Mouse (Mus musculus) liver, embryonic 13.5 days (tissue): Measurements from ENCODE around the gene Rnf166. TPM values are rescaled to one million over a fixed set of nuclear protein-coding genes. Genes with fewer than 3 reads are reported as not detected.

ENCODE experiments used
- ATAC-seq: fragments of 200-750 bp; cut with Nextera tagmentation; 2 replicates; pipeline ENCODE4 v1.8.0; 2017; ENCODE audit warnings: low read depth, mild to moderate bottlenecking, moderate number of reproducible peaks, moderate library complexity
- DNase-seq: peaks from one replicate; pipeline ENCODE4 v3.0.0; 2022
- H3K27ac ChIP-seq: fragments of 300-500 bp; sonication (generic); 2 replicates; pipeline ENCODE4 v1.5.1; 2015; ENCODE audit warnings: moderate library complexity, mild to moderate bottlenecking, inconsistent platforms
- H3K27me3 ChIP-seq: fragments of 300-500 bp; sonication (generic); 2 replicates; pipeline ENCODE4 v1.6.1; 2015; ENCODE audit warnings: mild to moderate bottlenecking, inconsistent platforms
- H3K36me3 ChIP-seq: fragments of 300-500 bp; sonication (generic); 2 replicates; pipeline ENCODE4 v1.6.1; 2015; ENCODE audit warnings: mild to moderate bottlenecking, inconsistent platforms
- H3K4me1 ChIP-seq: fragments of 300-500 bp; sonication (generic); replicated peaks from 2 replicates; pipeline ENCODE4 v1.6.1; 2015; ENCODE audit warnings: inconsistent platforms
- H3K4me2 ChIP-seq: fragments of 300-500 bp; sonication (generic); 2 replicates; pipeline ENCODE4 v1.6.1; 2015; ENCODE audit warnings: inconsistent platforms, mild to moderate bottlenecking, moderate library complexity
- H3K4me3 ChIP-seq: fragments of 300-500 bp; sonication (generic); replicated peaks from 2 replicates; pipeline ENCODE4 v1.5.1; 2015; ENCODE audit warnings: mild to moderate bottlenecking, inconsistent platforms
- H3K9ac ChIP-seq: fragments of 300-500 bp; sonication (generic); 2 replicates; pipeline ENCODE4 v1.6.1; 2015; ENCODE audit warnings: mild to moderate bottlenecking, inconsistent platforms
- H3K9me3 ChIP-seq: fragments of 300-500 bp; sonication (generic); replicated peaks from 2 replicates; pipeline ENCODE4 v1.6.1; 2016; ENCODE audit warnings: inconsistent platforms
- WGBS: fragments of 180-500 bp; shearing (Covaris S2); methylation state at CpG from one replicate; pipeline ENCODE4 v1.1.7; 2015; ENCODE audit not compliant: insufficient replicate concordance; 5-methylcytosine and 5-hydroxymethylcytosine counted together
- polyA plus RNA-seq: library from polyadenylated mRNA; unstranded; fragments of >200 nt; fragmentation: Nextera tagmentation; extraction: Ambion mirVana; gene quantifications from 2 replicates; pipeline ENCODE4 v1.2.1, GENCODE M21; 2015

Rnf166 gene
- 12.2 and 13.7 TPM in 2 replicates for polyA plus RNA-seq

DNA sequence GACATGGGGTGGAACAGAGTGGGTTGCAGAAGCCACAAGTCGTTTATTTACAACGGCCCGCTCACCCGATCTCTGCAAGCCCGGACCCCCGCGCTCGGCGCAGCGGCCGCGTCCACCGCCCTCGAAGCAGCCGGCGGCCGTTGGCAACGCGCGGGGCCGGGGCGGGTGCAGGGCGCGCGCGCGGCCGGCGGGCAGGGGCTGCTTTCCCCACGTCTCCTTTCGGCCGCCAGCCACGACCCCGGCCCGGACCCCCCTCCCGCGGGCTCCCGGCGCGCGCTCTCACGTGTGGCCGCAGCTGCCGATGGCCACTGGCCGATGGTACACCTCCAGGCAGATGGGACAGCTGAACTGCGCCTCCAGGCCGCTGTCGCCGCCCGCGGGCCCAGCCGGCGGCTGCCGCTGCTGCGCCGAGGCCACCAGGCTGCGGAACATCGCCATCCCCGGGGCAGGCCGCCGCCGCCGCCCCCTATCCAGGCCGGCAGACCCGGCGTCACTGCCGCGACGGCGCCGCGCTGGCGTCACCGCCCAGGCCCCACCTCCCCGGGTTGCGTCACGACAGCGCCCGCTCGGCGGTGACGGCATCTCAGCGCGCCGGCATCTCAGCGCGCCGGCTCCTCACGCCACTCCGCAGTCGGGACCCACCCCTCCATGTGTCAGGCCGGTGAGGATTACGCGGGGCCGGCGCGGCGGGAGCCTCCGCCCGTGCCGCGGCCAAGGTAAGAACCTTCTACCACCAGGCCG lies at the start of gene Rnf166, which contains the start of gene Ctu2:
Gene Rnf166, minus strand, starts transcription at position 485 of the 741 bp plus-strand sequence.
Gene Ctu2, plus strand, starts transcription at position 564 of the 741 bp plus-strand sequence.
- ATAC-seq (peak; percentile 84), DNase-seq (peak; percentile 89)
- peak within 1 kb of the TSS; percentile 84 for H3K27ac ChIP-seq
- H3K9me3 ChIP-seq = no peaks in the 10 kb centered on the region
- peaks cover 41% of the 10 kb centered on the region for H3K4me1 ChIP-seq
- under 1% methylated on average over 99 of the region's 103 CpGs for WGBS
- H3K9ac ChIP-seq = peak within 1 kb of the TSS; percentile 96
- peak within 1 kb of the TSS; percentile 99 for H3K4me3 ChIP-seq
- peak within 1 kb of the TSS; percentile 92 for H3K4me2 ChIP-seq
- peaks cover 55% of the 10 kb centered on the region for H3K36me3 ChIP-seq
- no peaks in the 10 kb centered on the region for H3K27me3 ChIP-seq

DNA sequence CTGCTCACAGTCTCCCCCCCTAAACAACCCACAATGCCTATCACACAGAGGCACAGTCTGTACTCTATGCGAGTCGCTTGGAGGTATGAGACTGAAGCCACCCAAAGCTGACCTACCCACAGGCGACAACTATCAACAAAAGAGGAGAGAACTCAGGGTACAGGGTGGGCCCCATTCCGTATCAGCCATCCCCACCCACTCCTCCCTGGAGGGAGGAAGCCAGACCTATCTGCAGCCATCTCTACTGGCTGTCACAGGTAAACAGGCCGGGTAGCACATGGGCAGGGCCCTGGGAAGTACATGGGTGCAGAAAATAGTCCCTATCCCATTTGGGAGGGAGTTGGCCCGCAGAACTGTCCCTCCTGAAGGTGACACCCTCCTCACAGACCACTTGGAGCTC lies 49.1 kb upstream of the Rnf166 start:
- no peaks in the 10 kb centered on the region for H3K27me3 ChIP-seq

DNA sequence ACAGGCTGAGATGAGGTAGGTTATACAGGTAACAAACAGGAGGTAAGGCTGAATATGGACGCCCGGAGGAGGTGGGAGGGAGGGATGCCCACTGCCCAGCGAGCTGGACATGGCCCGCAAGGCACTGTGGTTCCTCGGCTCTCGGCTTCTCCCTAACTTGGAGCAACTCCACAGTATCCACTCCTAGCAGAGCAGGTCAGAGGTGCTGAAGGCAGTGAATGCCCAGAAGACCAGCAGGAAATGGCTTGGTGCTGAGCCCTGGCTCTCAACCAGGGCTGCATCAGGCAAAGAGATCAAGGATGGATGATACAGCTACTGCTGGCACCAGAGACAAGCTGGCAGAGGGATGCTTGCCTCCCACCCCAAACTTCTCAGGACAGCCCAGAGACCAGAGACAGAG lies 48.6 kb upstream of the Rnf166 start:
- DNase-seq (no peak), ATAC-seq (0 out of 2 replicates have a peak, but pooled peaks have one; percentile 1)
- no peak overlapping the region for H3K4me3 ChIP-seq
- WGBS = 78% methylated on average over 6 of the region's 6 CpGs
- peak overlapping the region; percentile 65 for H3K4me2 ChIP-seq
- peak overlapping the region; percentile 67 for H3K9ac ChIP-seq
- no peaks in the 10 kb centered on the region for H3K27me3 ChIP-seq
- H3K27ac ChIP-seq = peak overlapping the region; percentile 86
- H3K9me3 ChIP-seq = no peaks in the 10 kb centered on the region
- peaks cover 33% of the 10 kb centered on the region for H3K36me3 ChIP-seq
- H3K4me1 ChIP-seq = peaks cover 96% of the 10 kb centered on the region

More for the DNA sequence above, 49.1 kb upstream of the Rnf166 start:
- Histone ChIP-seq H3K9me3 (no peaks in the 10 kb centered on the region), H3K4me2 (peak overlapping the region; percentile 65), H3K36me3 (peaks cover 35% of the 10 kb centered on the region), H3K9ac (peak overlapping the region; percentile 67), H3K4me3 (peak overlapping the region; percentile 18), H3K27ac (peak overlapping the region; percentile 86), H3K4me1 (peaks cover 93% of the 10 kb centered on the region)
- WGBS = 24% methylated on average over 6 of the region's 6 CpGs
- DNase-seq (peak; percentile 50), ATAC-seq (peak; percentile 91)

DNA sequence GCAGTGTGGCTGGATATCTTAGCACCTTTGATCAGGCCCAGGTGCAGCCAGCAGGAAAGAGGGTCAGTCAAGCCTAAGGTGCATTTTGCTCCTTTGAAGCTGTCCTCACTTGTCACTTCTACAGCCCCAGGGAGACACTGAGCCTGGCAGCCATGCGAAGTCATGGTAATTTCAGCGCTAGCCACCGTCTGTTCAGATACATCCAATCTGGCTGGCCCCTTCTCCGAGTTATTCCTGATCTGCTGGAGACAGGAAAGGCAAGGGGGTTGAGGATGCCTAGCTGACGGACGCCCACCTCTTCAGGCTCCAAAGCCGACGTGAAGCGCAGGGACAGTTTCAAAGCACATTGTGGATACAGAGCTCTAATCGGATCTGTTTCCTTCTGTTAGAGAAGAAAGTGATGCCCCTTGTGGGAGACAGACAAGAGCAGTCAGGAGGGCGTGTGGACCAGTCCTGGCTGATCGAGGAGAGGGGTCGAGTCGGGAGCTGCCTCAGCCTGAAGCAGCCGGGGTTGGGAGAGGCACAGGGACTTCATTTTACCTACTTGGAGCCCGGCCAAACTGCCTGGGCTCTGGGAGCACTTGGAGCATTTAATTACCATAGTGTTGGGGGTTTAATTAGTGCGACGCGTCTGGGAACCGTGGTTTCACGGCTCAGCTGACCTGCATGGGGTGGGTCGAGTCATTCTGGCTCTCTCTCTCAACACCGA lies 47.9 kb upstream of the Rnf166 start:
- H3K4me3 ChIP-seq = no peak overlapping the region
- H3K9me3 ChIP-seq = no peaks in the 10 kb centered on the region
- peaks cover 96% of the 10 kb centered on the region for H3K4me1 ChIP-seq
- H3K4me2 ChIP-seq = peak overlapping the region; percentile 65
- H3K36me3 ChIP-seq = peaks cover 31% of the 10 kb centered on the region
- peak overlapping the region; percentile 86 for H3K27ac ChIP-seq
- no peaks in the 10 kb centered on the region for H3K27me3 ChIP-seq
- WGBS = 52% methylated on average over 23 of the region's 23 CpGs
- ATAC-seq (no peak), DNase-seq (no peak)
- H3K9ac ChIP-seq = peak overlapping the region; percentile 67

DNA sequence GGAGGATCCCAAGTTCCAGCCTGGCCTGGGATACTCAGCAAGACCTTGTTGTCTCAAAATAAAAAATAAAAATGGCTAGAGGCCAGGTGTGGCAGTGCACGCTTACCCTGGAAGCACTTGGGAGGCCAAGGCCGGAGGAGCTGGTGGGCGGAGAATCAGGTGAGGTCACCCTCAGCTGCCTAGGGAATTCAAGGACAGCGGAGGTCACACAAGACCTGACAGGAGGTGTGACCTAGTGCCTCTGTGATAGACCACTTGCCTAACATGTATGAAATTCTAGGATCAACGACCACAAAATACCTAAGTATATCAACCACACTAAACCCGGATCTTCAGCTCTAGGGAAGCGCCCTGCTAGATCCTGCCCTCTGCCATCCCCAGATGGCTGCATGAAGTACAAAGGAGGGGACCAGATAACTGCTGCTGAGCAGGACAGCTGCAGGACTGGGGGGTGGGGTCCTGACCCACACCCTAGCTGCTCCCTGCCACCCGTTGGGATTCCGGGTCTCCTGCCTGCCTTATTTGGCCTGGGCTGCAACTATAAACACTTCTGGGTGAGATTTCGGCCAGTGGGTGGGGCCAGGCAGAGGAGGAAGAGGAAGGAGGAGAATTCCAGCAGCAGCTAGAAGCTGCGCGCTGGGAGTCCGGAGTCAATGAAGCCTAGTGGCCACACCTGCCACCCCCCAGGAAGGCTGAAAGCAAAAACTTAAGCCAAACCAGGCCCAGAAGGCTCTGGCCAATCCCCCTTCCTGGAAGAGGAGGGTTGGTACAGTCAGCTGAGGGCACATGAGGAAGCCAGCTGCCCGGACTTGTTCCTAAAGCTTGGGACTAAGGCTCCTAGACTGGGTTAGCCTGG lies 47.2 kb upstream of the Rnf166 start:
- 56% methylated on average over 14 of the region's 14 CpGs for WGBS
- Histone ChIP-seq H3K27ac (peak overlapping the region; percentile 86), H3K36me3 (peaks cover 33% of the 10 kb centered on the region), H3K4me1 (peaks cover 99% of the 10 kb centered on the region), H3K4me3 (no peak overlapping the region), H3K4me2 (peak overlapping the region; percentile 27), H3K9me3 (no peaks in the 10 kb centered on the region), H3K27me3 (no peaks in the 10 kb centered on the region), H3K9ac (peak overlapping the region; percentile 50; the same call in 1 of the 2 replicates)
- DNase-seq (no peak), ATAC-seq (no peak)

DNA sequence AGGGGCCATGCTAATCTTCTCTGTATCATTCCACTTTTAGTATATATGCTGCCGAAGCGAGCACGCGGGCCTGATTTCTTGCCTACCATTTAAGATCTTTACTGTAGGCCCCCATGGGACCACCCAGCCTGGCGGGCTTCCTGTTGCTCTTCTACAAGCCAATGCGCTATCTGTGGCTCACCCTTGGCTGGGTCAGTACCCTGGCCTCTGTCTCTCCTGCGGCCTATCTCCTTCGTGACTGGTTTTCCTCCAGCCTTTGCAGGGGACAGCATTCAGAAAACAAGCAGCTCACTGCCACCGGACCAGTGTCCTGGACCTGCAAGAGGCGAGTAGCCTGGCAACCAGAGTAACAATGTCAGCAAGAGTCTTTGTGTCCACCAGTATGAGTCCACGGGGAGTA lies 44.7 kb upstream of the Rnf166 start:
- Histone ChIP-seq H3K4me1 (peaks cover 95% of the 10 kb centered on the region), H3K27me3 (no peaks in the 10 kb centered on the region), H3K4me2 (no peak overlapping the region), H3K27ac (peak overlapping the region; percentile 45), H3K9ac (no peak overlapping the region), H3K36me3 (peaks cover 36% of the 10 kb centered on the region), H3K4me3 (no peak overlapping the region), H3K9me3 (no peaks in the 10 kb centered on the region)
- DNase-seq (no peak), ATAC-seq (no peak)
- WGBS = 49% methylated on average over 11 of the region's 11 CpGs

DNA sequence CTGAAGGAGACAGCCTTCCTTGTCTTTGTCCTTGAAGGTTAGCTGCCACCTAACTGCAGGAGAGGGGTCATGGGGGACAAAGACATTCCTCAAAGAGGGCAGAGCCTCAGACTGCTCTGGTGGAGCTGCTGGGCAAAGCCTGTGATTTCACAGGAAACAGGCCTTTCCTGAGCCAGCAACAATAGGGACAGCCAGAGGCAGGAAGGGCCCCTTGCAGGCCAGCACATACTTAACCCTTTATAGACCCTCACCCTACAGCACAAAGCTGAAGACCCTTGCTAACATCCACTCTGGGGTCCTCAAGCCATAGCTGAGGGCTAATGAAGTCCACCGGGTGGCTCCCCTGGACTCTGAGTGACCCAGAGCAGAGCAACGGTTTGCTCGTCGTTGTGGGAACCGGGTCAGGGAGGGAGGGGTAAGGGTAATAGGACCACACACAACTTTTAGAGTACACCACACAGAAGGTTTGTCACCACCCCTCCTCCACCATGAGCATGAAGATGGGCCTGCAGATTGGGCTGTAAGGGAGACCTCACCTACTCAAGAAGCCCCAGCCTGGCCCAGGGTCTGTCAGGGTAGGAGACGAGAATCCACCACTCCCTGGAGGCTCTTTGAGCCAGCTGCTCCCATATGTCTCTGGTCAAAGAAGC lies 41.8 kb upstream of the Rnf166 start:
- Histone ChIP-seq H3K27me3 (no peaks in the 10 kb centered on the region), H3K4me2 (no peak overlapping the region), H3K4me3 (no peak overlapping the region), H3K36me3 (peaks cover 56% of the 10 kb centered on the region), H3K9ac (0 out of 2 replicates have a peak overlapping the region, but pooled peaks have one; percentile 15), H3K9me3 (no peaks in the 10 kb centered on the region), H3K4me1 (peaks cover 84% of the 10 kb centered on the region), H3K27ac (peak overlapping the region; percentile 57)
- no peak for ATAC-seq
- DNase-seq = no peak
- WGBS = 23% methylated on average over 6 of the region's 6 CpGs

DNA sequence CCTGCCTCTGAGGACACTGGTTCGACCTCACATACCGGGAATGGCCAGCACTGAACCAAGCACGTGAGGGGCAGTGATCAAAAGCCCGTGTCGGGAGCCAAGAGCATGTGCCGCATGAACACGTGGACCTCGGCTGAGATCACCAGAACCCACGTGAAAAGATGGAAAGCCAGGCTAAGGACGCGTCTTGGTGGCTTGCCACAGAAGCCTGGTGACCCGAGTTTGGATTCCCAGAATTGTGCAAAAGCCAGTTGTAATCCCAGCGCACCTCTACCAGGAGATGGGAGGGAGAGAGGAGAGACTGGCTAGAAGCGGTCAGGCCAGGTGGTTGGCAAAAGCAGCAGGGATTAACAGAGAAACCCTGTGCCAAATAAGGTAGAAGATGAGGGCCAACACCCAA lies 39.8 kb upstream of the Rnf166 start:
- Histone ChIP-seq H3K36me3 (peaks cover 74% of the 10 kb centered on the region), H3K9ac (no peak overlapping the region), H3K4me3 (no peak overlapping the region), H3K4me1 (peaks cover 84% of the 10 kb centered on the region), H3K27me3 (no peaks in the 10 kb centered on the region), H3K9me3 (no peaks in the 10 kb centered on the region), H3K4me2 (no peak overlapping the region), H3K27ac (no peak overlapping the region)
- WGBS = 89% methylated on average over 14 of the region's 14 CpGs
- no peak for ATAC-seq
- DNase-seq = no peak

DNA sequence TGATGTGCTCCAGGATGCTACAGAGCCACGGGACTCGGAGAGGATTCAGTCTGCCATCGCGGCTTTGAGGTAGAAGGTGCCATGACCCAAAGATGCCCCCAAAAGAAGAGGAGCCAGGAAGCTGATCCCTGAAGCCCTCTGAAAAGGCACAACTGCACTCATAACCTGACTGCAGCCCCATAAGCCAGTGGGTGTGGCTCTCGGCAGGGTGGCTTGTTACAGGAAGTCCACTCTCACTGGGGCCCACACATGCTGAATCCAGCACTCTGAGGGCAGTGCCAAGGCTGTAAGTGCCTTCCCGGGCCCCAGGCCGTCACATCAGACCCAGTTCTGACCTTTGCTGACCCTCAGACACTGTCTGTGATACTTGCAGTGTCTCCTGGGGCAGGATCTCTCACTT lies 36.5 kb upstream of the Rnf166 start:
- no peaks in the 10 kb centered on the region for H3K9me3 ChIP-seq
- H3K27ac ChIP-seq = peak overlapping the region; percentile 27; the same call in 1 of the 2 replicates
- H3K4me1 ChIP-seq = peaks cover 66% of the 10 kb centered on the region
- WGBS = 78% methylated on average over 7 of the region's 7 CpGs
- H3K4me3 ChIP-seq = no peak overlapping the region
- no peaks in the 10 kb centered on the region for H3K27me3 ChIP-seq
- DNase-seq = no peak
- peaks cover 90% of the 10 kb centered on the region for H3K36me3 ChIP-seq
- no peak overlapping the region for H3K4me2 ChIP-seq
- ATAC-seq = no peak
- H3K9ac ChIP-seq = no peak overlapping the region

DNA sequence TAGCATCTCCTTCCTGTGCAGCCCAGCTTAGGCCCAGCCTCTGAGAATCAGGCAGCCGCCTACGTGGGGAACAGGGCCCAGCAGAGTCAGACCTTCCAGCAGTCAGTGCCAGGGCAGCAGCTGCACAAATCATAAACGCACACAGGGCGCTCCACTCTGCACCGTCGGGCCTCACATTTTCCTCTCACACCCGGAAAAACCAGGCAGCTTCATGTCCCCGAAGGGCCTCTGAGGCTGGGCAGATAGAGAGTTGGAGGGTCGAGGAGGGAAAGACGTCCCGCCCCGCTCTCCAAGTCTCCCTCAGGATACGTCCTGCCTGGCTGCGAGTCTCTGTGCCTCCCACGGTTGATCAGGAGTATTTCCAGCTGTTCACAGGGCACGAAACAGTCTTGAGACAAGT lies 35.7 kb upstream of the Rnf166 start:
- DNase-seq = no peak
- H3K4me2 ChIP-seq = no peak overlapping the region
- H3K27me3 ChIP-seq = no peaks in the 10 kb centered on the region
- no peak overlapping the region for H3K9ac ChIP-seq
- H3K4me3 ChIP-seq = no peak overlapping the region
- H3K36me3 ChIP-seq = peaks cover 93% of the 10 kb centered on the region
- WGBS = 84% methylated on average over 16 of the region's 16 CpGs
- peaks cover 58% of the 10 kb centered on the region for H3K4me1 ChIP-seq
- H3K27ac ChIP-seq = no peak overlapping the region
- ATAC-seq = no peak
- no peaks in the 10 kb centered on the region for H3K9me3 ChIP-seq
